Mouse (Mus musculus) ES-E14 (cell line): ENCODE results near the gene Atp6v1g3.

Source experiments
- CHD2 ChIP-seq: IDR thresholded peaks from 2 replicates; pipeline ENCODE4 v1.6.1; 2014; ENCODE audit warnings: mild to moderate bottlenecking, low read depth, low read length, inconsistent platforms
- MAFK ChIP-seq: IDR thresholded peaks from 2 replicates; pipeline ENCODE4 v1.6.1; 2014; ENCODE audit warnings: mild to moderate bottlenecking, low read depth, low read length, inconsistent platforms; ENCODE audit not compliant: insufficient read depth
- ZC3H11A ChIP-seq: IDR thresholded peaks from 2 replicates; pipeline ENCODE4 v1.6.1; 2012; ENCODE audit warnings: low read depth, mild to moderate bottlenecking, inconsistent platforms, low read length, borderline replicate concordance
- ZNF384 ChIP-seq: IDR thresholded peaks from 2 replicates; pipeline ENCODE4 v1.6.1; 2012; ENCODE audit warnings: low read depth, low read length, inconsistent platforms

- TF ChIP-seq ZNF384 (no peak), MAFK (no peak), CHD2 (no peak), ZC3H11A (no peak)
Measured at GRCm38 (mm10) chr1:138288721-138289120, 15.2 kb downstream of the Atp6v1g3 start.
